Mouse (Mus musculus) heart, embryonic 13.5 days (tissue): ENCODE results near the gene Hmgb2. TPM values are rescaled to one million over a fixed set of nuclear protein-coding genes. Genes with fewer than 3 reads are reported as not detected.

Experiments
- ATAC-seq: fragments of 200-750 bp; cut with Nextera tagmentation; 2 replicates; pipeline ENCODE4 v1.8.0; 2017; ENCODE audit warnings: moderate TSS enrichment; ENCODE audit not compliant: insufficient number of reproducible peaks, low FRiP score, low TSS enrichment; ENCODE audit errors: extremely low read depth
- H3K27ac ChIP-seq: fragments of 300-500 bp; sonication (generic); replicated peaks from 2 replicates; pipeline ENCODE4 v1.5.1; 2015; ENCODE audit warnings: moderate library complexity, mild to moderate bottlenecking, inconsistent platforms
- H3K27me3 ChIP-seq: fragments of 300-500 bp; sonication (generic); replicated peaks from 2 replicates; pipeline ENCODE4 v1.6.1; 2015; ENCODE audit warnings: mild to moderate bottlenecking, inconsistent platforms
- H3K36me3 ChIP-seq: fragments of 300-500 bp; sonication (generic); 2 replicates; pipeline ENCODE4 v1.6.1; 2015; ENCODE audit warnings: mild to moderate bottlenecking, inconsistent platforms
- H3K4me1 ChIP-seq: fragments of 300-500 bp; sonication (generic); 2 replicates; pipeline ENCODE4 v1.6.1; 2015; ENCODE audit warnings: inconsistent platforms
- H3K4me2 ChIP-seq: fragments of 300-500 bp; sonication (generic); 2 replicates; pipeline ENCODE4 v1.6.1; 2015; ENCODE audit warnings: inconsistent platforms, mild to moderate bottlenecking, moderate library complexity
- H3K4me3 ChIP-seq: fragments of 300-500 bp; sonication (generic); 2 replicates; pipeline ENCODE4 v1.5.1; 2015; ENCODE audit warnings: moderate library complexity, mild to moderate bottlenecking, inconsistent platforms
- H3K9ac ChIP-seq: fragments of 300-500 bp; sonication (generic); 2 replicates; pipeline ENCODE4 v1.6.1; 2015; ENCODE audit warnings: inconsistent platforms, mild to moderate bottlenecking, moderate library complexity
- H3K9me3 ChIP-seq: fragments of 300-500 bp; sonication (generic); 2 replicates; pipeline ENCODE4 v1.6.1; 2016; ENCODE audit warnings: inconsistent platforms
- WGBS: fragments of 180-500 bp; shearing (Covaris S2); methylation state at CpG from one replicate; pipeline ENCODE4 v1.1.7; 2015; ENCODE audit warnings: mixed read lengths; 5-methylcytosine and 5-hydroxymethylcytosine counted together
- polyA plus RNA-seq: library from polyadenylated mRNA; unstranded; fragments of >200 nt; fragmentation: Nextera tagmentation; extraction: Ambion mirVana; gene quantifications from 2 replicates; pipeline ENCODE4 v1.2.1, GENCODE M21; 2015

Hmgb2 gene
- polyA plus RNA-seq, 1 experiment from 2014 or later, result 221 TPM

DNA sequence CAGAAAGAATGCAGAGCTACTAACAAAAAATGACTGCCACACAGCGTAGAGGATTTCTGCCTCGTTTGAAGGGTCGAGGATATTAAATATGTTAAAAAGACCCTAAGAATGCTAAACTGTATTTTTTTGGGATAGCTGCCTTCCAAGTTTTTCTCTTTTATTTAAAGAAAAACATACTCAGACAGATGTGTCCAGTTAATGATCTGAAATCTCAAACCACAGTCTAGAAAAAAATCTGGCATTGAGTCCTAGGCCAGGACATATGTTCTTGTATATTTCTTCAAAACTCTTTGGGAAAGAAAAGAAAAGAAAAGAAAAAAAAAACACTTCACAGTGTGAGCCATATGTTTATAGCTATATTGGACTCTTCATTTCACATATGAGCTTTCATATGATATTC is 51.0 kb downstream of the Hmgb2 start:
- H3K4me1 ChIP-seq, result peaks cover 3% of the 10 kb centered on the region; the same call in 1 of the 2 replicates
- H3K9ac ChIP-seq, result no peak overlapping the region
- no peak overlapping the region for H3K4me3 ChIP-seq
- no peak overlapping the region for H3K4me2 ChIP-seq
- no peaks in the 10 kb centered on the region for H3K27me3 ChIP-seq
- no peaks in the 10 kb centered on the region for H3K9me3 ChIP-seq
- H3K27ac ChIP-seq, result no peak overlapping the region
- WGBS, result 85% methylated on average over 3 of the region's 3 CpGs
- no peaks in the 10 kb centered on the region for H3K36me3 ChIP-seq
- ATAC-seq, result no peak

DNA sequence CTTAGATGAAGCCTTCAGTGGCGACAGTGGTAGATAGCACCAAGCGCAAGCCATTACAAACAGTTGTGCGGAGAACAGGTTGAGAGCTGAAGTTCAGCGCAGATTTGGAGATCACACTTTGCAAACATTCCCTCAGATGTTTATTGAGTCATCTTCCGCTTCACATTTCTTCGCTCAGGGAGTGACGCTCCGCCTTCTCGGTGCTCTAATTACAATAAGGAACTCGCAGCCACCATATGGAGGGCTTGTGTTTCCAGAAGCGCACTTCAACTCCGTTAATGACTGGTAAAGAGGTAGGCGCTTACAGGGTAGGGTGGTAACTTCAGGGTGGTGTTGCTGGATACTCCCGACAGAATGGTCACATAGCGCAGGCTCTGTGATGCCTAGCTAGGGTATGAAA is 52.0 kb downstream of the Hmgb2 start:
- Histone ChIP-seq H3K27me3 (no peaks in the 10 kb centered on the region), H3K9ac (no peak overlapping the region), H3K36me3 (no peaks in the 10 kb centered on the region), H3K4me2 (no peak overlapping the region), H3K4me3 (no peak overlapping the region), H3K4me1 (peaks cover 3% of the 10 kb centered on the region; the same call in 1 of the 2 replicates), H3K9me3 (no peaks in the 10 kb centered on the region), H3K27ac (no peak overlapping the region)
- no peak for ATAC-seq
- 87% methylated on average over 15 of the region's 15 CpGs for WGBS

- Histone ChIP-seq H3K27ac (no peak overlapping the region), H3K9me3 (no peaks in the 10 kb centered on the region), H3K9ac (no peak overlapping the region), H3K27me3 (no peaks in the 10 kb centered on the region), H3K4me3 (no peak overlapping the region), H3K4me2 (no peak overlapping the region), H3K4me1 (peaks cover 7% of the 10 kb centered on the region), H3K36me3 (no peaks in the 10 kb centered on the region)
- 44% methylated on average over 6 of the region's 6 CpGs for WGBS
- no peak for ATAC-seq
Measured at GRCm38 (mm10) chr8:57565039-57565438, 53.3 kb downstream of the Hmgb2 start.

Other genes starting within 250 kb of the Hmgb2 start
- 11.6 and 12.0 TPM in 2 replicates for gene Hand2, start 190.9 kb upstream of the Hmgb2 start, polyA plus RNA-seq
- 1.3 and 1.4 TPM in 2 replicates for gene Scrg1, start 56.0 kb upstream of the Hmgb2 start, polyA plus RNA-seq
- gene Sap30, start 24.0 kb upstream of the Hmgb2 start, polyA plus RNA-seq, result 45.8 and 47.5 TPM in 2 replicates
- gene Galnt7, start 141.1 kb downstream of the Hmgb2 start, polyA plus RNA-seq, result 5.7 and 5.9 TPM in 2 replicates